Mouse (Mus musculus) intestine, embryonic 14.5 days (tissue): ENCODE results near the gene Gm1043. TPM values are rescaled to one million over a fixed set of nuclear protein-coding genes. Genes with fewer than 3 reads are reported as not detected.

Experiments used
- ATAC-seq: fragments of 200-750 bp; cut with Nextera tagmentation; replicated peaks from 2 replicates; pipeline ENCODE4 v1.8.0; 2017; ENCODE audit warnings: low read depth, moderate number of reproducible peaks, moderate TSS enrichment, moderate library complexity; ENCODE audit not compliant: low FRiP score, low TSS enrichment
- DNase-seq: peaks from one replicate; pipeline ENCODE4 v3.0.0-alpha.2; 2018; ENCODE audit warnings: low spot score
- H3K27ac ChIP-seq: fragments of 300-500 bp; sonication (generic); 2 replicates; pipeline ENCODE4 v1.5.1; 2014; ENCODE audit warnings: low read depth, mild to moderate bottlenecking, control low read depth
- H3K27me3 ChIP-seq: fragments of 300-500 bp; sonication (generic); replicated peaks from 2 replicates; pipeline ENCODE4 v1.6.1; 2014; ENCODE audit warnings: low read length, control low read depth; ENCODE audit not compliant: control insufficient read depth, insufficient read depth
- H3K36me3 ChIP-seq: fragments of 300-500 bp; sonication (generic); 2 replicates; pipeline ENCODE4 v1.6.1; 2014; ENCODE audit warnings: low read length, control low read depth; ENCODE audit not compliant: control insufficient read depth, insufficient read depth
- H3K4me1 ChIP-seq: fragments of 300-500 bp; sonication (generic); replicated peaks from 2 replicates; pipeline ENCODE4 v1.6.1; 2014; ENCODE audit warnings: low read length, control low read depth, mixed read lengths; ENCODE audit not compliant: control insufficient read depth, insufficient read depth
- H3K4me2 ChIP-seq: fragments of 300-500 bp; sonication (generic); 2 replicates; pipeline ENCODE4 v1.6.1; 2014; ENCODE audit warnings: low read length
- H3K4me3 ChIP-seq: fragments of 300-500 bp; sonication (generic); 2 replicates; pipeline ENCODE4 v1.5.1; 2014; ENCODE audit warnings: low read depth, low read length, control low read depth, mixed read lengths
- H3K9ac ChIP-seq: fragments of 300-500 bp; sonication (generic); 2 replicates; pipeline ENCODE4 v1.6.1; 2014; ENCODE audit warnings: mild to moderate bottlenecking, low read length
- H3K9me3 ChIP-seq: fragments of 300-500 bp; sonication (generic); 2 replicates; pipeline ENCODE4 v1.6.1; 2016; ENCODE audit warnings: low read length, control low read depth; ENCODE audit not compliant: control insufficient read depth
- WGBS: fragments of 180-500 bp; shearing (Covaris S2); extraction: QIAGEN DNeasy Blood & Tissue Kit; methylation state at CpG from one replicate; pipeline ENCODE4 v1.1.7; 2014; 5-methylcytosine and 5-hydroxymethylcytosine counted together
- polyA plus RNA-seq: library from polyadenylated mRNA; unstranded; fragments of >200 nt; fragmentation: Nextera tagmentation; extraction: Ambion mirVana; gene quantifications from 2 replicates; pipeline ENCODE4 v1.2.1, GENCODE M21; 2014

Gm1043 gene
- polyA plus RNA-seq, 1 experiment from 2014 or later: not detected

GRCm38 (mm10) chr5:37227956-37228680 is 142.9 kb downstream of the Gm1043 start:
- ATAC-seq: no peak
- no peak for DNase-seq
- Histone ChIP-seq H3K27ac (no peak overlapping the region), H3K4me3 (no peak overlapping the region), H3K9ac (no peak overlapping the region), H3K4me2 (no peak overlapping the region), H3K36me3 (no peaks in the 10 kb centered on the region), H3K4me1 (no peaks in the 10 kb centered on the region), H3K27me3 (0 out of 2 replicates have a peak, but pooled peaks cover 3% of the 10 kb centered on the region), H3K9me3 (no peaks in the 10 kb centered on the region)
- WGBS: 56% methylated on average over 6 of the region's 6 CpGs

DNA sequence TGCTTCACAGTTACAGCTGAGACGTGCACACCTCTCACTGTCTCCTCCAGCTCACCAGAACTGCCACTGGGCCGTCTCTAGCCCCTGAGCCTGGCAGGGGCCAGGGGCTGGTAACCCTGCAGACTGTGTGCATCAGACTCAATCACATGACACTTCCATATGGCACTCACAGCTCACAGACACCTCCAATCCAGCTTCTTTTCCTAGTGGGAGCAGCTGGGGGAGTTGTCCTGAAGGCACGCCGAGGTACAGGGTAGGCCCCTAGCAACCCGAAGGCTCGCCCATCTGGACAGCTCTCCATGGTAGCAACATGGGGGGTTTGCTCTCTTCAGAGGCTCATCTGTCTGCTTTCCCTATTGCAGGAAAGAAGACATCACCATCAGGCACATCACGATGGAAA is 143.7 kb downstream of the Gm1043 start:
- WGBS: 71% methylated on average over 7 of the region's 7 CpGs
- no peak overlapping the region for H3K27ac ChIP-seq
- H3K4me3 ChIP-seq: no peak overlapping the region
- H3K4me2 ChIP-seq: no peak overlapping the region
- DNase-seq (no peak), ATAC-seq (no peak)
- H3K27me3 ChIP-seq: 0 out of 2 replicates have a peak, but pooled peaks cover 3% of the 10 kb centered on the region
- no peaks in the 10 kb centered on the region for H3K9me3 ChIP-seq
- no peak overlapping the region for H3K9ac ChIP-seq
- no peaks in the 10 kb centered on the region for H3K36me3 ChIP-seq
- H3K4me1 ChIP-seq: no peaks in the 10 kb centered on the region

- no peak for ATAC-seq
- no peak for DNase-seq
These were observed 147.9 kb downstream of the Gm1043 start for GRCm38 (mm10) chr5:37233010-37233557.

GRCm38 (mm10) chr5:37238654-37239053 is 153.5 kb downstream of the Gm1043 start:
- DNase-seq (no peak), ATAC-seq (no peak)
- Histone ChIP-seq H3K4me1 (peaks cover 9% of the 10 kb centered on the region), H3K27ac (no peak overlapping the region), H3K4me3 (no peak overlapping the region), H3K27me3 (peaks cover 39% of the 10 kb centered on the region), H3K9me3 (no peaks in the 10 kb centered on the region), H3K9ac (no peak overlapping the region), H3K36me3 (no peaks in the 10 kb centered on the region), H3K4me2 (no peak overlapping the region)
- WGBS: 31% methylated on average over 2 of the region's 2 CpGs

More at GRCm38 (mm10) chr5:37233010-37233557, 147.9 kb downstream of the Gm1043 start:
- Histone ChIP-seq H3K4me2 (no peak overlapping the region), H3K4me3 (no peak overlapping the region), H3K27me3 (0 out of 2 replicates have a peak, but pooled peaks cover 3% of the 10 kb centered on the region), H3K4me1 (no peaks in the 10 kb centered on the region), H3K9ac (no peak overlapping the region), H3K27ac (no peak overlapping the region), H3K36me3 (no peaks in the 10 kb centered on the region), H3K9me3 (no peaks in the 10 kb centered on the region)
- 41% methylated on average over 9 of the region's 9 CpGs for WGBS

DNA sequence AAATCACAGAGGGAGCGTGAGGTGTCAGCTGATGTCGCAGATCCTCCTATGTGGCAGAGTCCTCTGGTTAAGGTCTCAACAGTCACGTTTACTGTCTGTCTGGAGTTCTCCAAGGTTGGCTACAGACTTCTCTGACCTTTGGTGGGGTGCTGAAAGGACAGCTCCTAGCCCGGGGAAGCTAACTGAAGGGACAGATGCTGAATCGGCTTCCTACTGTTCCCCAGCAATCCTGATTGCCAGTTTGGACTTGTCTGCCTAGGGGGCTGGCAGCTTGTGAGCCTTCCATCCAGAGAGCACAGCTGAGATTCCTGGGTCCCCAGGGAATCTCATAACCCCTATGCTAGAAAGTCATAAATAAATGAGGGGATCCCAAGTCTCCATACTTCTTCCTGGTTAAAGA is 155.4 kb downstream of the Gm1043 start:
- Histone ChIP-seq H3K36me3 (no peaks in the 10 kb centered on the region), H3K4me3 (no peak overlapping the region), H3K9me3 (no peaks in the 10 kb centered on the region), H3K9ac (no peak overlapping the region), H3K27ac (no peak overlapping the region), H3K4me1 (peaks cover 9% of the 10 kb centered on the region), H3K4me2 (no peak overlapping the region), H3K27me3 (peaks cover 57% of the 10 kb centered on the region)
- 3% methylated on average over 5 of the region's 5 CpGs for WGBS
- ATAC-seq (no peak), DNase-seq (peak; percentile 90)

GRCm38 (mm10) chr5:37241224-37241623 is 156.1 kb downstream of the Gm1043 start:
- DNase-seq: peak; percentile 52
- no peak overlapping the region for H3K27ac ChIP-seq
- 13% methylated on average over 9 of the region's 9 CpGs for WGBS
- no peak for ATAC-seq
- H3K9ac ChIP-seq: no peak overlapping the region
- peaks cover 64% of the 10 kb centered on the region for H3K27me3 ChIP-seq
- H3K4me2 ChIP-seq: no peak overlapping the region; the same call in 1 of the 2 replicates
- no peaks in the 10 kb centered on the region for H3K9me3 ChIP-seq
- peaks cover 9% of the 10 kb centered on the region for H3K4me1 ChIP-seq
- peak overlapping the region; percentile 37 for H3K4me3 ChIP-seq
- H3K36me3 ChIP-seq: no peaks in the 10 kb centered on the region

DNA sequence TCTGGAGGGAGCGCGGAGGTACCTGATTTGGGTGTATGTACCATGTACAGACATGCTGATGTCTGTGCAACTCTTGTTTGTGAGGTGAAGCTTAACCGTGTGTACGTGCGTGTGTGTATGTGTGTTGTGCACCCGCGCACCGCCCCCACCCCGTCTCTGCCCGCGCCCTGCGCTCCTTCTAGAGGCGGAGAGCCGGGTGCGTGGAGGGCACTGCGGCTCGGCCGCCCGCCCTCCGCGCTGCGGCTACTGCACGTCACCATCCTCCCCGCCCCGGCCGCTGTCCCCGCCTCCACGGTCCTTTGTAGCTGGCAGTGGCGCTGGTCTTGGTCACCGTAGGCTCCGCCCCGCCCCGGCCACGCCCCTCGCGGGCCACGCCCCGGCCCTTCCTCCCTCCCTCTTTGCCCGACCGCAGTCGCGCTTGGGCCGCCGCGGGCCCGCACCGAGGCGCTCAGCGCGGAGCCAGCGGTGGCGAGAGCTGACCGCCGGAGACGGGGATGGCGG is 156.5 kb downstream of the Gm1043 start, which contains the start of gene Crmp1:
TSS of gene Crmp1 (plus strand) at position 290 of the 501 bp plus-strand sequence.
- no peaks in the 10 kb centered on the region for H3K9me3 ChIP-seq
- peak within 1 kb of the TSS; percentile 37 for H3K4me3 ChIP-seq
- H3K4me2 ChIP-seq: peak within 1 kb of the TSS; percentile 63
- H3K27ac ChIP-seq: no peak within 1 kb of the TSS
- no peaks in the 10 kb centered on the region for H3K36me3 ChIP-seq
- H3K27me3 ChIP-seq: peaks cover 68% of the 10 kb centered on the region
- ATAC-seq: peak; percentile 73
- peaks cover 9% of the 10 kb centered on the region for H3K4me1 ChIP-seq
- peak; percentile 75 for DNase-seq
- H3K9ac ChIP-seq: no peak within 1 kb of the TSS
- WGBS: 2% methylated on average over 52 of the region's 56 CpGs

DNA sequence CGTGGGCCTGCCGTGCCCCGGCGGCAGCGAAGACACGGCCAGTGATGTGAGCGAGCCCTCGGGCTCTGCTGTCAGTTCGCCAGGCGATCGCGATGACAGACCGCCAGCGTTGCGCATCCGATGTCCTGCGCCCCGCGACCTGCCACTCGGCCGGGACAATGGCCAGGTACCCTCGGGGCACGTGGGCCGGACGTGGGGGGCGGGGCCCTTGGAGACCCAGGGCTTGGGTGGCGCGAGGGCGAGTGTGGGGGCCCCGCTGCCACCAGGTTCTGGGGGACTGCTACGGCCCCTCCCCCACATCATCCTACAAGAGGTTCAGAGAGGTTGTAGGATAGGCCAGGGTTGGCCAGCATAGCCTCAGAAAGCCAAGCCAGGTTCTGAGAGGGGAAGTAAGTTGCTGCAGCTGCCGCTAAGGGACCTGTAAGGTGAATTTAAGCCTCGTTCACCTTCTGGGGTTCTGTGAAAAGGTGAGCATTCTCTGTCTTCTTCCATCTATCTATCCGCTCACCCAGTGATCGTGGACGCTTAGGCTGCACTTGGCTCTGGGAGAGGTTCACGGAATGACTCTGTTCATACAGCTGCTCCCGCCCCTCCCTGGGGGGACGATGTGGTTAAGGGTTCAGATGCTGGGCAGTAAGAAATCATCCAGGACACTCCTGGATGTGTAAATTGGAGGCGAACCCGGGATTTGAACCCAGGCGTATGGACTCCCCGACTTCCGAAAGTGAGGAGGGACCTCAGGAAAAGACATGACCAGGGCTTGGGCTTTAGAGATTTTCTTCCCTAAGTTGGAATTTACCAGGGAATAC is 157.4 kb downstream of the Gm1043 start:
- H3K9ac ChIP-seq: no peak overlapping the region
- H3K4me3 ChIP-seq: peak overlapping the region; percentile 37
- no peak overlapping the region for H3K27ac ChIP-seq
- 11% methylated on average over 43 of the region's 44 CpGs for WGBS
- DNase-seq (peak; percentile 54), ATAC-seq (no peak)
- no peaks in the 10 kb centered on the region for H3K36me3 ChIP-seq
- H3K9me3 ChIP-seq: no peaks in the 10 kb centered on the region
- peaks cover 74% of the 10 kb centered on the region for H3K27me3 ChIP-seq
- peak overlapping the region; percentile 63 for H3K4me2 ChIP-seq
- peaks cover 9% of the 10 kb centered on the region for H3K4me1 ChIP-seq
